Mouse (Mus musculus): ENCODE data around the gene Smyd2.

GRCm38 (mm10) chr1:189932976-189933375 is 10.8 kb upstream of the Smyd2 start:
- TF ChIP-seq EP300 (IDR thresholded peaks at IDR 0.05; ENCODE audit: low read depth) (no peak), CTCF (IDR thresholded peaks at IDR 0.05; ENCODE audit: low read depth) (no peak)
